Comparison of ENCODE assay signal across 25 mouse cellular contexts in the genomic region with DNA sequence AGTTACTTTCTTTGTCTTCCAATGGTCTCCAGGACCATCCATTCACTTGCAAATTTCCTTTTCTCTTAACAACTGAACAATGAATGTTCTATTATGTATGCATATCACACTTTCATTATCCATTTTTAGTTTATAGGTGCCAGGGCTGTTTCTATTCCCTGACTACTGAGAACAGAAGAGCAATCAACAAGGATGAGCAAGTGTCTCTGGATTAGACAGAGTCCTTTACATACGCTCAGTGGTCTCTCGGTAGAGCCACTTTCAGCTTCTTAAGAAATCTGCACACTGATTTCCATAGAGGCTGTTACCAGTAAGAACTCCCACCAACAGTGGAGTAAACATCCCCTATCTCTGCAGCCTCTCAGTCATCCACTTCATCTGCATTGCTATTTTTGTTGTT.
"Had no signal": no experiment of that assay in that cellular context is flagged by ENCODE, and none has a peak within 500 bp of the region (broad histone marks: within the 10 kb centered on the region; RNA-seq: fewer than 3 reads in every experiment).

No protein-coding gene starts in this region.

- H3K4me1 ChIP-seq: heart, embryonic 13.5 days; heart, embryonic 15.5 days; hindbrain, embryonic 13.5 days; hindbrain, embryonic 15.5 days; limb, embryonic 13.5 days; limb, embryonic 15.5 days; liver, embryonic 12.5 days had no signal

- H3K27me3 ChIP-seq: heart, embryonic 13.5 days; heart, embryonic 15.5 days; hindbrain, embryonic 13.5 days; hindbrain, embryonic 15.5 days; limb, embryonic 13.5 days; limb, embryonic 15.5 days; liver, embryonic 12.5 days had no signal

- H3K9ac ChIP-seq: heart, embryonic 13.5 days; heart, embryonic 15.5 days; hindbrain, embryonic 13.5 days; hindbrain, embryonic 15.5 days; limb, embryonic 13.5 days; limb, embryonic 15.5 days; liver, embryonic 12.5 days had no signal

- H3K9me3 ChIP-seq: heart, embryonic 13.5 days; heart, embryonic 15.5 days; hindbrain, embryonic 13.5 days; hindbrain, embryonic 15.5 days; limb, embryonic 13.5 days; limb, embryonic 15.5 days; liver, embryonic 12.5 days had no signal

- H3K4me2 ChIP-seq: heart, embryonic 11.5 days; heart, embryonic 13.5 days; heart, embryonic 15.5 days; hindbrain, embryonic 13.5 days; hindbrain, embryonic 15.5 days; limb, embryonic 13.5 days; limb, embryonic 15.5 days; liver, embryonic 12.5 days had no signal

- H3K4me3 ChIP-seq: heart, adult 2 months; heart, embryonic 13.5 days; heart, embryonic 15.5 days; hindbrain, embryonic 13.5 days; hindbrain, embryonic 15.5 days; layer of hippocampus, adult 2 months; limb, embryonic 13.5 days; limb, embryonic 15.5 days; liver, embryonic 12.5 days had no signal

- DNase-seq: gastrocnemius, postnatal 14 days; gastrocnemius, postnatal 36 days; heart, adult 11 months; heart, adult 2 months; heart, postnatal 14 days; heart, postnatal 36 days; kidney, adult 11 months; kidney, adult 2 months; kidney, postnatal 10 days; kidney, postnatal 25 days; kidney, postnatal 4 days; layer of hippocampus, adult 9-11 months; layer of hippocampus, postnatal 36 days; left cerebral cortex, postnatal 4 days had no signal

- ATAC-seq: hindbrain, postnatal 0 days; intestine, embryonic 16.5 days; liver, embryonic 12.5 days had no signal

- H3K27ac ChIP-seq: heart, adult 2 months; heart, embryonic 13.5 days; heart, embryonic 15.5 days; hindbrain, embryonic 13.5 days; hindbrain, embryonic 15.5 days; hindbrain, postnatal 0 days; layer of hippocampus, adult 2 months; limb, embryonic 13.5 days; limb, embryonic 15.5 days; liver, embryonic 12.5 days had no signal
